Mouse (Mus musculus) cerebellum, adult 2 months (tissue): ENCODE measurements around the gene Tmem253.

Experiments
- CTCF ChIP-seq: fragments of 200-500 bp; IDR thresholded peaks from 2 replicates; pipeline ENCODE4 v1.5.1; 2011; ENCODE audit warnings: low read depth, mild to moderate bottlenecking, control low read depth, low read length, moderate library complexity, borderline replicate concordance; ENCODE audit not compliant: insufficient read depth
- POLR2A ChIP-seq: fragments of 200-500 bp; IDR thresholded peaks from 2 replicates; pipeline ENCODE4 v1.6.1; 2011; ENCODE audit warnings: low read length, control low read depth, borderline replicate concordance; ENCODE audit not compliant: insufficient read depth

DNA sequence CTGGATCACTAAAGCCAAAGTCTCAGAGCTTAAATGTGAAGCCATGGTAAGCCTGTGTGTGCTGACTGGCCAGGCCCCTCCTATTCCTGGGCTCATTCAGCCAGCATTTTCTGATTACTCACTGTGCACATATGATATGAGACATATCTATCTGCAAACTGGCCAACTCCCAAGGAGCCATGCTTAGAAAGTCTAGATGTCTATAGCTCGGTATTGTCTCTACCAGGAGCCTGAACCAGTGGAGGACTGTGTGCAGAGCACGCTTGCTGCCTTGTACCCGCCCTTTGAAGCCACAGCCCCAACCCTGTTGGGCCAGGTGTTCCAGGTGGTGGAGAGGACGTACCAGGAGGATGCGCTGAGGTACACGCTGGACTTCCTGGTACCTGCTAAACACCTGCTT, 28.3 kb upstream of the Tmem253 start:
- no peak for TF ChIP-seq CTCF
- no peak for TF ChIP-seq POLR2A
